Mouse (Mus musculus): ENCODE data around the gene Dab1.

DNA sequence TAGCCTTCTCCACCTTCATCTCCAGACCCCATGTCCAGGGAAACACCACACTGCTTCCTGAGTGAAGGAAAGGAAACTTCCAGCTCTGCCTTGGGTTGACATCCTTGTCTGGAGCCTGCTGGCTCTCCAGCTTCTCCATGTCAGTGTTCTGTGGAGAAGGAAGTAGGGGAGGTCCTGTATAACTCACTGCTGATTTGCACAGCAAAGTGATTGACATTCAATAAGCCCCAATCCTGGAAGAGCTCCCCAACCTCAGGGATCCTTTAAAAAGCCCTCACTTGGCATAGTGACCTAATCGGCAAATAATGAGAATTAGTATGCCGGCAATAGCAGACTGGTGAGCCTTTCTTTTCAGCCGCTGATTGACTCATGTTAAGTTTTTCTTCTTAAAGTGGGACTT, 138.1 kb downstream of the Dab1 start:
- TF ChIP-seq POLR2A (IDR thresholded peaks at IDR 0.05; ENCODE audit: insufficient read depth, low read depth, low read length) = no peak
- no peak for TF ChIP-seq CTCF (IDR thresholded peaks at IDR 0.05; ENCODE audit: insufficient read depth, low read depth, low read length)

Measured in olfactory bulb, adult 2 months (tissue).